Mouse (Mus musculus) midbrain, postnatal 0 days (tissue): ENCODE measurements at regions not wholly inside any gene's neighbourhood (a gene's known extent, or its start where the extent isn't known, plus 50 kb on each side); places are given as distances from the start of the nearest gene placed in this dataset.

ENCODE experiments used
- ATAC-seq: fragments of 200-750 bp; cut with Nextera tagmentation; 2 replicates; pipeline ENCODE4 v1.8.0; 2017; ENCODE audit warnings: moderate number of reproducible peaks, mild to moderate bottlenecking, moderate TSS enrichment, moderate library complexity; ENCODE audit not compliant: low FRiP score
- DNase-seq: peaks from one replicate; pipeline ENCODE4 v3.0.0-alpha.2; 2015; ENCODE audit warnings: low spot score
- H3K27ac ChIP-seq: fragments of 300-500 bp; sonication (generic); 2 replicates; pipeline ENCODE4 v1.5.1; 2014; ENCODE audit warnings: low read depth, mild to moderate bottlenecking, low read length, mixed read lengths
- H3K27me3 ChIP-seq: fragments of 300-500 bp; sonication (generic); 2 replicates; pipeline ENCODE4 v1.6.1; 2014; ENCODE audit warnings: low read length, control low read depth, mixed read lengths; ENCODE audit not compliant: insufficient read depth
- H3K36me3 ChIP-seq: fragments of 300-500 bp; sonication (generic); 2 replicates; pipeline ENCODE4 v1.6.1; 2014; ENCODE audit warnings: low read length, control low read depth, mixed read lengths; ENCODE audit not compliant: insufficient read depth
- H3K4me1 ChIP-seq: fragments of 300-500 bp; sonication (generic); 2 replicates; pipeline ENCODE4 v1.6.1; 2014; ENCODE audit warnings: mild to moderate bottlenecking, control low read depth, antibody characterized with exemption, low read length, mixed read lengths; ENCODE audit not compliant: insufficient read depth
- H3K4me2 ChIP-seq: fragments of 300-500 bp; sonication (generic); 2 replicates; pipeline ENCODE4 v1.6.1; 2014; ENCODE audit warnings: low read depth, mild to moderate bottlenecking, low read length, mixed read lengths; ENCODE audit not compliant: poor library complexity, severe bottlenecking
- H3K4me3 ChIP-seq: fragments of 300-500 bp; sonication (generic); 2 replicates; pipeline ENCODE4 v1.5.1; 2014; ENCODE audit warnings: low read depth, mild to moderate bottlenecking, low read length, moderate library complexity
- H3K9ac ChIP-seq: fragments of 300-500 bp; sonication (generic); replicated peaks from 2 replicates; pipeline ENCODE4 v1.6.1; 2014; ENCODE audit warnings: mild to moderate bottlenecking, low read length, moderate library complexity, mixed read lengths; ENCODE audit not compliant: poor library complexity, severe bottlenecking
- H3K9me3 ChIP-seq: fragments of 300-500 bp; sonication (generic); 2 replicates; pipeline ENCODE4 v1.6.1; 2016; ENCODE audit warnings: low read length, control low read depth
- CTCF ChIP-seq: IDR thresholded peaks from 2 replicates; pipeline ENCODE4 v1.5.1; 2016; ENCODE audit warnings: antibody characterized with exemption, mild to moderate bottlenecking
- WGBS: fragments of 180-500 bp; shearing (Covaris S2); extraction: QIAGEN DNeasy Blood & Tissue Kit; methylation state at CpG from one replicate; pipeline ENCODE4 v1.1.7; 2014; 5-methylcytosine and 5-hydroxymethylcytosine counted together

GRCm38 (mm10) chr14:37279356-37279755, 144.3 kb upstream of the Ghitm start:
- Histone ChIP-seq H3K9me3 (no peaks in the 10 kb centered on the region), H3K4me3 (no peak overlapping the region), H3K36me3 (no peaks in the 10 kb centered on the region), H3K27me3 (no peaks in the 10 kb centered on the region), H3K9ac (no peak overlapping the region), H3K27ac (no peak overlapping the region), H3K4me1 (no peaks in the 10 kb centered on the region), H3K4me2 (no peak overlapping the region)
- ATAC-seq = no peak
- 78% methylated on average over 2 of the region's 2 CpGs for WGBS
- no peak for DNase-seq
- no peak for TF ChIP-seq CTCF

DNA sequence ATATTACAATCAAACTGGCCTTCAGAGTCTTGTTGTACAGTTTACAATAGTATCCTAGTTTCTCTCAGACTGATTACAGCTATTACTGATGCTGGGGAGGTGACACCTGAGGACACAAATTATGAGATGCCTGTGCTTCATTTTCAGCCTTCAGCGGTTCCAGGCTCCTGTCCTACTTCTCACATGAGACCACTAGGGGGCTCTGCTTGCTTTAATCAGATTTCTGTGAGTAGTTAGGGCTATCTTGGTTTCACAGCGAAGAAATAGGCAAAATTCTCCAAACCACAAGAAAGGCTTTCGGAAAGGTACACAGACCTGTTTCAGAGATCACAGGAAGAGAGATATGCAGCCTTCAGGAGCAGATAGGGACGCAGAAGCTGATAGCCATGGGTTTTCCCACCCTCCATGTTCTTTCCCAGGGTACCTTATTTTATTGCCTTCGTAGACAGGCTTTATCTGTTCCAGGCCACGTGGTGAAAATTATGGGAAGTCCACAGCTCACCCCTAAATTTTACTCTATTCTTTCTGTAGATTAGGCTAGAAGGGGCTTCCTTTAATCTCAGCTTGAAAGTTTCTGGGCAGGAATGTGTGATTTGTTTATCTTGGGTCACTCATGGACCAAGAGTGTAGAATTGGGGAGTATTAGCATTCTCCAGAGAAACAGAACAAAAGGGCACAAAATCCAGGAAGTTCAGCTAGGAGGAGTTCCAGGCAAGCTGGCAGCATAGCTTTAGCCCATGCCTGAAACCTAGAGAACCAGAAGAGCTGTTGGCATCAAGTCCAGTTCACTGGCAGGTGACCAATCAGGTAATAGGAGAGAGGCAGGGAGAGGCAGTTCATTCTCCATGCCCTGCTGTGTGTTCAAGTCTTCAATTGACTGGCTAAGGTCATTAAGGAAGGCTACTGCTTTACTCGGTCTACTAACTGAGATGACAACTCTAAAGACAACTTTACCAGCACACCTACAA, 141.9 kb upstream of the Ghitm start:
- no peak for ATAC-seq
- DNase-seq = peak; percentile 80

GRCm38 (mm10) chr14:37272063-37272462, 137.0 kb upstream of the Ghitm start:
- H3K4me3 ChIP-seq = no peak overlapping the region
- no peak for TF ChIP-seq CTCF
- H3K4me1 ChIP-seq = peaks cover 6% of the 10 kb centered on the region; the same call in 1 of the 2 replicates
- WGBS = 73% methylated on average over 2 of the region's 2 CpGs
- H3K9ac ChIP-seq = no peak overlapping the region
- H3K9me3 ChIP-seq = no peaks in the 10 kb centered on the region
- no peak for DNase-seq
- no peak overlapping the region for H3K27ac ChIP-seq
- no peaks in the 10 kb centered on the region for H3K36me3 ChIP-seq
- no peak for ATAC-seq
- H3K27me3 ChIP-seq = no peaks in the 10 kb centered on the region
- H3K4me2 ChIP-seq = no peak overlapping the region

More for the DNA sequence above, 141.9 kb upstream of the Ghitm start:
- Histone ChIP-seq H3K27me3 (no peaks in the 10 kb centered on the region), H3K27ac (no peak overlapping the region), H3K36me3 (no peaks in the 10 kb centered on the region), H3K9ac (no peak overlapping the region), H3K9me3 (no peaks in the 10 kb centered on the region), H3K4me3 (no peak overlapping the region), H3K4me2 (no peak overlapping the region), H3K4me1 (no peaks in the 10 kb centered on the region)
- 63% methylated on average over 7 of the region's 7 CpGs for WGBS
- peak; percentile 73 for TF ChIP-seq CTCF

GRCm38 (mm10) chr14:37271015-37271933, 136.2 kb upstream of the Ghitm start:
- TF ChIP-seq CTCF = no peak
- H3K27me3 ChIP-seq = no peaks in the 10 kb centered on the region
- H3K4me2 ChIP-seq = no peak overlapping the region
- no peak overlapping the region for H3K9ac ChIP-seq
- H3K4me3 ChIP-seq = no peak overlapping the region
- no peaks in the 10 kb centered on the region for H3K9me3 ChIP-seq
- no peak overlapping the region for H3K27ac ChIP-seq
- peak; percentile 52; the same call in 1 of the 2 replicates for ATAC-seq
- H3K4me1 ChIP-seq = peaks cover 6% of the 10 kb centered on the region; the same call in 1 of the 2 replicates
- 16% methylated on average over 6 of the region's 6 CpGs for WGBS
- peak; percentile 66 for DNase-seq
- no peaks in the 10 kb centered on the region for H3K36me3 ChIP-seq

- Histone ChIP-seq H3K4me3 (no peak overlapping the region), H3K9ac (no peak overlapping the region), H3K4me1 (peaks cover 6% of the 10 kb centered on the region; the same call in 1 of the 2 replicates), H3K27ac (no peak overlapping the region), H3K36me3 (no peaks in the 10 kb centered on the region), H3K27me3 (no peaks in the 10 kb centered on the region), H3K9me3 (no peaks in the 10 kb centered on the region), H3K4me2 (no peak overlapping the region)
- no peak for TF ChIP-seq CTCF
- no peak for ATAC-seq
- WGBS = 37% methylated on average over 2 of the region's 2 CpGs
- no peak for DNase-seq
These were observed 134.8 kb upstream of the Ghitm start for GRCm38 (mm10) chr14:37269920-37270319.
